Mouse (Mus musculus): ENCODE data around the gene Scnn1g. TPM values are rescaled to one million over a fixed set of nuclear protein-coding genes. Genes with fewer than 3 reads are reported as not detected.
A peak's percentile ranks its signal among the peaks of the same experiment; 100 is the strongest.

The Scnn1g gene
- 0.07 and 0.49 TPM in 2 replicates for polyA plus RNA-seq (2014; fragmentation: Nextera tagmentation; extraction: Ambion mirVana)

- Histone ChIP-seq H3K27ac (replicated peaks; ENCODE audit: low read depth, low read length) (no peak within 1 kb of the TSS), H3K9ac (replicated peaks; ENCODE audit: low read length) (no peak within 1 kb of the TSS; the same call in 1 of the 2 replicates), H3K9me3 (replicated peaks; ENCODE audit: control insufficient read depth, low read length) (no peaks in the 10 kb centered on the region), H3K4me3 (ENCODE audit: low read depth, low read length) (peak within 1 kb of the TSS; percentile 21), H3K36me3 (replicated peaks; ENCODE audit: control insufficient read depth, insufficient read depth, low read depth, low read length) (no peaks in the 10 kb centered on the region), H3K27me3 (ENCODE audit: control insufficient read depth, insufficient read depth, low read length) (peaks cover 9% of the 10 kb centered on the region), H3K4me2 (ENCODE audit: low read depth, low read length) (peak within 1 kb of the TSS; percentile 48), H3K4me1 (ENCODE audit: control insufficient read depth, insufficient read depth, low read length) (no peaks in the 10 kb centered on the region)
- ATAC-seq (replicated peaks; ENCODE audit: insufficient number of reproducible peaks, low FRiP score, low TSS enrichment, low read depth) (peak; percentile 85), DNase-seq (ENCODE audit: low spot score) (peak; percentile 85)
- 1% methylated on average over 38 of the region's 38 CpGs for WGBS
These were observed at the start of gene Scnn1g for GRCm38 (mm10) chr7:121734171-121734831. Gene Scnn1g (plus strand): TSS chr7:121734479.

GRCm38 (mm10) chr7:121685140-121685984 lies 48.9 kb upstream of the Scnn1g start:
- DNase-seq (ENCODE audit: low spot score): no peak
- H3K4me3 ChIP-seq (ENCODE audit: low read depth, low read length): no peak overlapping the region
- H3K4me1 ChIP-seq (ENCODE audit: control insufficient read depth, insufficient read depth, low read length): no peaks in the 10 kb centered on the region
- no peak overlapping the region for H3K27ac ChIP-seq (replicated peaks; ENCODE audit: low read depth, low read length)
- H3K4me2 ChIP-seq (ENCODE audit: low read depth, low read length): no peak overlapping the region
- H3K9me3 ChIP-seq (replicated peaks; ENCODE audit: control insufficient read depth, low read length): no peaks in the 10 kb centered on the region
- no peak overlapping the region for H3K9ac ChIP-seq (replicated peaks; ENCODE audit: low read length)
- ATAC-seq (replicated peaks; ENCODE audit: insufficient number of reproducible peaks, low FRiP score, low TSS enrichment, low read depth): no peak
- H3K36me3 ChIP-seq (replicated peaks; ENCODE audit: control insufficient read depth, insufficient read depth, low read depth, low read length): no peaks in the 10 kb centered on the region
- WGBS: 91% methylated on average over 5 of the region's 5 CpGs
- no peaks in the 10 kb centered on the region for H3K27me3 ChIP-seq (ENCODE audit: control insufficient read depth, insufficient read depth, low read length)

- no peak for DNase-seq (ENCODE audit: low spot score)
- ATAC-seq (replicated peaks; ENCODE audit: insufficient number of reproducible peaks, low FRiP score, low TSS enrichment, low read depth): no peak
- H3K4me1 ChIP-seq (ENCODE audit: control insufficient read depth, insufficient read depth, low read length): no peaks in the 10 kb centered on the region
- no peaks in the 10 kb centered on the region for H3K27me3 ChIP-seq (ENCODE audit: control insufficient read depth, insufficient read depth, low read length)
- no peak overlapping the region for H3K9ac ChIP-seq (replicated peaks; ENCODE audit: low read length)
- no peak overlapping the region for H3K4me3 ChIP-seq (ENCODE audit: low read depth, low read length)
- H3K36me3 ChIP-seq (replicated peaks; ENCODE audit: control insufficient read depth, insufficient read depth, low read depth, low read length): no peaks in the 10 kb centered on the region
- H3K27ac ChIP-seq (replicated peaks; ENCODE audit: low read depth, low read length): no peak overlapping the region
- no peak overlapping the region for H3K4me2 ChIP-seq (ENCODE audit: low read depth, low read length)
- no peaks in the 10 kb centered on the region for H3K9me3 ChIP-seq (replicated peaks; ENCODE audit: control insufficient read depth, low read length)
These were observed 44.9 kb upstream of the Scnn1g start for GRCm38 (mm10) chr7:121689338-121689737.

GRCm38 (mm10) chr7:121691803-121692202 lies 42.5 kb upstream of the Scnn1g start:
- DNase-seq (ENCODE audit: low spot score) (no peak), ATAC-seq (replicated peaks; ENCODE audit: insufficient number of reproducible peaks, low FRiP score, low TSS enrichment, low read depth) (no peak)
- Histone ChIP-seq H3K4me2 (ENCODE audit: low read depth, low read length) (no peak overlapping the region), H3K36me3 (replicated peaks; ENCODE audit: control insufficient read depth, insufficient read depth, low read depth, low read length) (no peaks in the 10 kb centered on the region), H3K27me3 (ENCODE audit: control insufficient read depth, insufficient read depth, low read length) (no peaks in the 10 kb centered on the region), H3K4me3 (ENCODE audit: low read depth, low read length) (no peak overlapping the region), H3K4me1 (ENCODE audit: control insufficient read depth, insufficient read depth, low read length) (no peaks in the 10 kb centered on the region), H3K9me3 (replicated peaks; ENCODE audit: control insufficient read depth, low read length) (no peaks in the 10 kb centered on the region), H3K9ac (replicated peaks; ENCODE audit: low read length) (no peak overlapping the region), H3K27ac (replicated peaks; ENCODE audit: low read depth, low read length) (no peak overlapping the region)
- 84% methylated on average over 2 of the region's 2 CpGs for WGBS

- ATAC-seq (replicated peaks; ENCODE audit: insufficient number of reproducible peaks, low FRiP score, low TSS enrichment, low read depth) (no peak), DNase-seq (ENCODE audit: low spot score) (no peak)
- Histone ChIP-seq H3K4me2 (ENCODE audit: low read depth, low read length) (no peak overlapping the region), H3K4me3 (ENCODE audit: low read depth, low read length) (no peak overlapping the region), H3K36me3 (replicated peaks; ENCODE audit: control insufficient read depth, insufficient read depth, low read depth, low read length) (no peaks in the 10 kb centered on the region), H3K27ac (replicated peaks; ENCODE audit: low read depth, low read length) (no peak overlapping the region), H3K4me1 (ENCODE audit: control insufficient read depth, insufficient read depth, low read length) (no peaks in the 10 kb centered on the region), H3K9me3 (replicated peaks; ENCODE audit: control insufficient read depth, low read length) (no peaks in the 10 kb centered on the region), H3K27me3 (ENCODE audit: control insufficient read depth, insufficient read depth, low read length) (no peaks in the 10 kb centered on the region), H3K9ac (replicated peaks; ENCODE audit: low read length) (no peak overlapping the region)
These were observed 37.1 kb upstream of the Scnn1g start for GRCm38 (mm10) chr7:121697170-121697569.

- Histone ChIP-seq H3K4me2 (ENCODE audit: low read depth, low read length) (no peak overlapping the region), H3K27ac (replicated peaks; ENCODE audit: low read depth, low read length) (no peak overlapping the region), H3K36me3 (replicated peaks; ENCODE audit: control insufficient read depth, insufficient read depth, low read depth, low read length) (no peaks in the 10 kb centered on the region), H3K9ac (replicated peaks; ENCODE audit: low read length) (no peak overlapping the region), H3K27me3 (ENCODE audit: control insufficient read depth, insufficient read depth, low read length) (no peaks in the 10 kb centered on the region), H3K9me3 (replicated peaks; ENCODE audit: control insufficient read depth, low read length) (no peaks in the 10 kb centered on the region), H3K4me1 (ENCODE audit: control insufficient read depth, insufficient read depth, low read length) (no peaks in the 10 kb centered on the region), H3K4me3 (ENCODE audit: low read depth, low read length) (no peak overlapping the region)
- no peak for DNase-seq (ENCODE audit: low spot score)
- WGBS: 58% methylated on average over 1 of the region's 1 CpGs
- ATAC-seq (replicated peaks; ENCODE audit: insufficient number of reproducible peaks, low FRiP score, low TSS enrichment, low read depth): no peak
These were observed 36.7 kb upstream of the Scnn1g start for GRCm38 (mm10) chr7:121697574-121697973.

- Histone ChIP-seq H3K4me1 (ENCODE audit: control insufficient read depth, insufficient read depth, low read length) (no peaks in the 10 kb centered on the region), H3K9me3 (replicated peaks; ENCODE audit: control insufficient read depth, low read length) (no peaks in the 10 kb centered on the region), H3K27ac (replicated peaks; ENCODE audit: low read depth, low read length) (no peak overlapping the region), H3K4me3 (ENCODE audit: low read depth, low read length) (no peak overlapping the region), H3K27me3 (ENCODE audit: control insufficient read depth, insufficient read depth, low read length) (no peaks in the 10 kb centered on the region), H3K36me3 (replicated peaks; ENCODE audit: control insufficient read depth, insufficient read depth, low read depth, low read length) (no peaks in the 10 kb centered on the region), H3K9ac (replicated peaks; ENCODE audit: low read length) (no peak overlapping the region), H3K4me2 (ENCODE audit: low read depth, low read length) (no peak overlapping the region)
- DNase-seq (ENCODE audit: low spot score): no peak
- no peak for ATAC-seq (replicated peaks; ENCODE audit: insufficient number of reproducible peaks, low FRiP score, low TSS enrichment, low read depth)
These were observed 35.1 kb upstream of the Scnn1g start for GRCm38 (mm10) chr7:121699218-121699617.

GRCm38 (mm10) chr7:121700480-121700879 lies 33.8 kb upstream of the Scnn1g start:
- Histone ChIP-seq H3K27me3 (ENCODE audit: control insufficient read depth, insufficient read depth, low read length) (no peaks in the 10 kb centered on the region), H3K4me3 (ENCODE audit: low read depth, low read length) (no peak overlapping the region), H3K4me2 (ENCODE audit: low read depth, low read length) (no peak overlapping the region), H3K36me3 (replicated peaks; ENCODE audit: control insufficient read depth, insufficient read depth, low read depth, low read length) (no peaks in the 10 kb centered on the region), H3K9me3 (replicated peaks; ENCODE audit: control insufficient read depth, low read length) (no peaks in the 10 kb centered on the region), H3K27ac (replicated peaks; ENCODE audit: low read depth, low read length) (no peak overlapping the region), H3K9ac (replicated peaks; ENCODE audit: low read length) (no peak overlapping the region), H3K4me1 (ENCODE audit: control insufficient read depth, insufficient read depth, low read length) (no peaks in the 10 kb centered on the region)
- ATAC-seq (replicated peaks; ENCODE audit: insufficient number of reproducible peaks, low FRiP score, low TSS enrichment, low read depth) (no peak), DNase-seq (ENCODE audit: low spot score) (no peak)
- 92% methylated on average over 3 of the region's 3 CpGs for WGBS

Data from embryonic facial prominence, embryonic 11.5 days (tissue).